Mouse (Mus musculus) hematopoietic stem cell, adult 5-6 weeks (primary cell): ENCODE measurements around the gene Gjb1. TPM values are rescaled to one million over a fixed set of nuclear protein-coding genes. Genes with fewer than 3 reads are reported as not detected.

Experiments used
- ATAC-seq, 2 experiments: fragments of 125-278 bp in 1 of 2; replicated peaks in 1 of 2; 2 replicates each; pipeline ENCODE4 v1.8.0; 2016 to 2017; ENCODE audit warnings: inconsistent platforms in 2 of 2, mild to moderate bottlenecking in 2 of 2, moderate number of reproducible peaks in 2 of 2, low read depth in 1 of 2, moderate TSS enrichment in 1 of 2; ENCODE audit not compliant: low FRiP score in 2 of 2, poor library complexity in 2 of 2, severe bottlenecking in 2 of 2, insufficient read depth in 1 of 2, low TSS enrichment in 1 of 2
- total RNA-seq: library from RNA; stranded (forward); fragments of 172-1452, 232-1000 nt; gene quantifications from 2 replicates; pipeline ENCODE4 v1.2.3, GENCODE M21; 2017

Gene Gjb1
- total RNA-seq, 1 experiment from 2014 or later: not detected

DNA sequence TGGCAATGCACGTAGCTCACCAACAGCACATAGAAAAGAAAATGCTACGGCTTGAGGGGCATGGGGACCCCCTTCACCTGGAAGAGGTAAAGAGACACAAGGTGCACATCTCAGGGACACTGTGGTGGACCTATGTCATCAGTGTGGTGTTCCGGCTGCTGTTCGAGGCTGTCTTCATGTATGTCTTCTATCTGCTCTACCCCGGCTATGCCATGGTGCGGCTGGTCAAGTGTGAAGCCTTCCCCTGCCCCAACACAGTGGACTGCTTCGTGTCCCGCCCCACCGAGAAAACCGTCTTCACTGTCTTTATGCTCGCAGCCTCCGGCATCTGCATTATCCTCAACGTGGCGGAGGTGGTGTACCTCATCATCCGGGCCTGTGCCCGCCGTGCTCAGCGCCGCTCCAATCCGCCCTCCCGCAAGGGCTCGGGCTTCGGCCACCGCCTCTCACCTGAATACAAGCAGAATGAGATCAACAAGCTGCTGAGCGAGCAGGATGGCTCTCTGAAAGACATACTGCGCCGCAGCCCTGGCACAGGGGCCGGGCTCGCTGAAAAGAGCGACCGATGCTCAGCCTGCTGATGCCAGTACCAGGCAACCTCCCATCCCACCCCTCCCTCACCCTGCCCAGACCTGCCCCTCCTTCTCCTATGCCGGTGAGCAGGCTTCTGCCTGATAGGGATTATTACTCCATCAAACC, 8.4 kb downstream of the Gjb1 start:
- no peak for ATAC-seq

DNA sequence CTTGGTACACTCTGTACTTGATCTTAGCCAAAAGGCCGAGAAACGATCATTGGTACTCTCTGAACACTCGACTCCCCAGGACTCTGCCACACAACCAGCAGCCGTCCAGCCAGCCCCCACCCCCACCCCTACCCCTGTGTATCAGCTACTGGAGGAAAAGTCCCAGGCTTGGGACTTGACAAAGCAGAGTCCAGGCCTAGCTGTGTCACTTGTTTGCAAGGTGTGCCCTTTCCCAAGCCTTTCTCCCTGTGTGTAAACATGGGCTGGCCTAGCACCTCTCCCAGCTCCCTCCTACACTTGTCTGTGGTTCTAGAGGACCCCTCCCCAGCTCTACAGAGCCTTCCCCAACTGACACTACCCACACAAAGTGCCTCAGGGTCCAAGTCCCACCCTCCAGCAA, 10.0 kb downstream of the Gjb1 start:
- no peak for ATAC-seq

DNA sequence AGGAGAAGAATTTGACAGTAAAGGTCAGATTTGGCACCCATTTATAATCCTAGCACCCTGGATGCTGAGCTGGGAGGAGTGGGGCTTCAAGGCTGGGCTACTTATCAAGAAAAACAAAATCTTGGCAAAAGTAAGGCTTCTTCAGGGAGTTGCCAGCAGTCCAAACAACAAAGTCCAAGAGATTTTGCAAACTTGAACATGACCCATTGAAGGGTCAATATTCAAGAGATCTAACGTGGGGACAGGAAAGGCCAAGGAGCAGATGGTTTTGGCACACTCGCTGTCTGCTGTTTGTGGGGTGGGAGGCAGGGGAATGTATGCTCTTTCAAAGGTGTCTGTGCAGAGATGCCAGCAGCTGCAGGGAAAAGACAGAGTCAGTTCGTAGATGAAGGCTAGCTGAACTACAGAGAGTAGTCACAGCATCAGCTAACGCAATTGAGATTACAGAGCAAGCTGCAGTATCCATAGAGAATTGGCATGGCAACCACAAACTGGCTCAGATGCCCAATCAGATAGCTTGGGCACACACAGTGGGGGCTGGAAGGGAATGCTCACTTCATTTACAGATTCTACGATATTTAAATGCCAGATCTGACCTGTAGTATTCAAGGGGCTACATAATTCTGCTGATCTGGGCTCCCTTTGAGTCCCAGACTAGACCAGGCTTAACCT, 12.8 kb downstream of the Gjb1 start:
- no peak for ATAC-seq

DNA sequence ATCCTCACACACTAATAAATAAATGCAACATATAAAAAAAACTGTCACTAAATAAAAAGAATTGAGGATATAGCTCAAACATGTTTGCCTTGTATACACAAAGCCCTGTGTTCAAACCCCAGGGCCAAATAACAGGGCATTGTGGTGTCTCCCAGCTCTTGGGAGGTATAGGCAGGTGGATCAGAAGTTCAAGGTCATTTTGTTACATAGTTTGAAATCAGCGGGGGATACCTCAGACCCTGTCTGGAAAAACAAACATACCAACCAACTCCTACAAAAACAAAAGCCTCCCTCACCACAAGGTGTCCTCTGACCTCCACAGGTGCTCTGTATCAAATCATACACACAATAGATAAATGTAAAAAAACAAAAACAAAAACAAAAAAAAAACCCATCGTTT, 18.2 kb downstream of the Gjb1 start:
- ATAC-seq: no peak

DNA sequence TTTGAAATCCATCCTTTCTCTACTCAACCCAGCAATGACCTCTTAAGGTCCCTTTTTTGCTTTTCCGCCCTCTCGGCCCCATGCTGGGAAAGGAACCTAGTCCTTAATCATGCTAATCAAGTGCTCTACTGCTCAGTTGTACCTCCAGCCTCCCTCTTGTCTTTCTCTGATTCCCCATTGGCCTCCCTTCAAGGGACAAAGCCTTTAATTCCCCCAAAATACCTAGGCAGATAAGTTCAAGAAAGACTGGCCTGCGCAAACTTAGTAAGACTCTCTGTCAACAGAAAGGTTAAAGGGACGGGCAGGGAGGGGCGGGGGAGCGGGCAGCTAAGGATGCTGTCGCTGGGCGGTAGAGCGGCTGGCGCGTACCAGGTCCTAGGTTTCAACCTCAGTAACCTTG, 20.3 kb downstream of the Gjb1 start:
- ATAC-seq: no peak

DNA sequence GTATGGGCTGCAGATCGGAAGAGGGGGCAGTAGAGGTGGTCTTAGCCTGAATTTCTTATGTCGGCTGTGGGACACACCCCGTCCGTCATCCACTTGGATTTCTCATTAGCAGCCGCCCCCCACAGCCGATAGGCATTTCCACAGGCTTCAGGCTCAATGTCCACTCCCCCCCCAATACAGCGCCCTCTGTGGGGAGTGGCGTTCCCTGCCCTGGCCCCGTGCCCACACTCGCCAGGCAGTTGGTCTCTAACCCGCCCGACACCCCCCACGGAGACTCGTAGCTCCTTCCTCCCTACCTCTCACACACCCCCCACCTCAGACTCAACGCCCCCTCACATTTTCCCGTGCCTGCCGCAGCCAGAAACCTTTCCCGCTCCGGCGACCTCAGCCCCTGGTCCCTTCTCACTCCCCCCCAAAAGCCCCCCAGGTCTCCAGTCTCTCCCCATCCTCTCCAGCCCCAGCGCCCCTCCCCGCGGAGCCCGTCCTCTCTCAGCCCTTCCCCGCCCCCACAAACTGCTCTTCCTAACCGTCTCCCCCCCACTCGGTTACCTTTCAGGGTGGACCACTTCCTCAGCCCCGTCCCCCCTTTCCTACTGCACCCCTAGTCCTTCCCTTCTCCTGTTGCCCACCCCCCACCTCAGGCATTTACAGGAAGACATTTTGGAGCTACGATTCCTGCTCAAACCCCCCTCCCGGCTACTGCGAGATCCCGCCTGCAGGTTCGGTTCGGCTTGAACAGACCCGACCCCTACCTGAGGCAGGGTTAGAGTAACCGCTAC, 43.0 kb downstream of the Gjb1 start:
- peak; percentile 9 to 35; a peak in 1 of 4 replicates for ATAC-seq

DNA sequence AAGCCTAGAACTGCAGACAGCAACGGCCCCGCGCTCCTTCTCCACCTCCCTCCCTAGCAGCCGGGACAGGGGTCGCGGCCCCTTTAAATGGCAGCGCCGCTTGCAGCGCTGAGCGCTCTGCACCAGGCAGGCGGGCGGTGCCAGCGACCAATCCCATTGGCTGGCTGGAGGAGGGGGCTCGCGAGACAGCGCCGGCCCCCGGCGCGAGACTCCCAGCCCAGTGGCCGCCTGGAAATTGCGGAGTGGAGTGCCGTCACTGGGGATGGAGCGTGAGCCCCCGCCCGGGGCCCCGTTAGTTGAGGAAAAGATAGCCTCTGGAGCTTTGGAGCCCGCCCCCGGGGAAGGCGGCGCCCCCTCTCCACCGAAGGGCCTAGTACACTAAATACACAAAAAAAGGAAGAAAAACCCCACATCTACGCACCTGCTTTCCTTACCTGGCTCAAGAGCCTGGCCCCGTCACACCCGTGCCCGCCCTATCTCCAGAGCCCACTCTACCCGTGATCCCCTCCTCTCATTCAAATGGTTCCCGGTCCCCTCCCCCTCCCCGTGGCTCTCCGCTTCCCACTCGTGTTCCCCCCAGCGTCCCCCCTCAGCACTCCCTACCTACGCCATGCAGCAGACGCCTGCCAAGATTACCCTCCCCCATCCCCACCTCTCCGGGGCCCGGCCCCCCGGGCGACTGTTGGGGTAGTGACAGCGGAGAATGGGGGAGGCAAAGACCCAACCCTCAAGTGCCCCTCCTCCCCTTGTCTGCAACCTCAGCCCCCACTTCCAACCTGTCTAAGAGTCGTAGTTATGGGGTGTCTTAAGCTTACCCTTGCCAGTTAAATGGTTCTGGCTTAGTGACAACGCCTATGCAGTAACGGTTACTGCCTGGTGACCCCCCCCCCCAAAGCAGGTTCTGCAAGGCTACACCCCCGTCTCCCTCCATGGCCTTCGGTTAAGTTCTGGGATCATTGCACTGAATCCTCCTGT, 43.8 kb downstream of the Gjb1 start:
- peak; percentile 93 to 97 for ATAC-seq

DNA sequence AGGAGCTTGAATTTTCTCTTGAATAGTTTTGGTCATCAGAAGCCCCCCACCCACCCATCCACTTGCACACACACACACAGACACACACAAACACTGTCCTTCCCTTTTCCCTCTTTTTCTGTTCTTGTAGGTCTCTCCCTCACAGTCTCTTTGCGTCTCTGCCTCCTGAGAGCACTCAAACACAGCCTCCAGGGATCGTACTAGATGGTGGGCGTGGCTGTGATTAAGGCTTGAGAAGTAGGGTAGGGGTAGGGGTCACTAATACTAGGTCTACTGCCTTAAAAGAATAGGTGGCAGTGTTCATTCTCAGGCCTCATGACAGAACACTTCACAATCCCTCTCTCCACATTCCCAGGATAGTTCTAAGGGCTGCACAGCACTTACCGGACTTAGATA, 44.5 kb downstream of the Gjb1 start, which contains the start of gene Zmym3:
Gene Zmym3 (minus strand): TSS at position 150 of the 396 bp plus-strand sequence.
- no peak for ATAC-seq

DNA sequence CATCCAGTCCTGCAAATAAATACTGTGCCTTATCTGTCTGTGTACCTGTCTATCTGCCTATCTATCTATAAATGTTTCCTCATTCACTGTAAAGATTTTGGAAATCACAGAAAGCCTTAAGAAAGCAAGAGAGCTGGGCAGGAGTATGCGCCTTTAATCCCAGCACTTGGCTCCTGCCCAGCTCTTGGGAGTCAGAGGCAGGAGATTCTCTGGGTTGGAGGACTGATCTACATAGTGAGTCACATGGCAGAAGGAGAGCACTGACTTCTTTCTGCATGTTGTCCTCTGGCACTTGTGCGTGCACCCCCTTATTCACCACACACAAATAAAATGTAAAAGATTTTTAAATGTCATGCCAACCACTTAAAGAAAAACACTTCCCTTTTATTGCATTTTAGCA, 47.3 kb downstream of the Gjb1 start:
- ATAC-seq: no peak

DNA sequence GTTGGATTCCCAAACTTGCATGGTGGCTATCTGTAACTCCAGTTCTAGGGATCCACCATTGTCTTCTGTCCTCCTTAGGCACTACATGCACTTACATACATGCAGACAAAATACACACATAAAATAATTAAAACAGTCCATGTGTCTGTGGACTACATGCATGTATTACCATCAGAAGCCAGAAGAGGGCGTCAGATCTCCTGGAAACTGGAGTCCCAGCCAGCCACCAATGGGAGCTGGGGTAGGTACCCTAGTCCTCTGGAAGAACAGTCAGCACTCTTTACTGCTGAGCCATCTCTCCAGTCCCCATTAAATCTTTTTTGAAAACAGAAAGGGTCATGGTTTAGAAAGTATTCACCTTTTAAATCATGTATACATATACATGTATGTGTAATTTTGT, 51.6 kb downstream of the Gjb1 start:
- no peak for ATAC-seq

DNA sequence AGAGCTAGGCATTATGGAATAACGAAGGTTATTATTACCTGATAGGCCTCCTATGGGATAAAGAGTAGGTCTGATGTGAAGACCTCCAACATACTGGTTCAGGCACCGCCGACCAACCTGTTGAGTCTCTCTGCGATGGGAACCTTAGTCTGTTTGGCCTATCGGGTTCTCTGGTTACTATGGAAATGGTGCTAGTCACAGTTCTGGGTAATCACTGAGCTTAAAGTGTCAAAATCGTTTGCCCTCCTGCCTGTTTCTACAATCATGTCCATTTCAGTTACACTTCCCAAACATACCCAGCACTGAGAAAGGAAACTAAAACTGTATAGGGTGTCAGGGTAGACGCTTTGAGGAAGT, 52.6 kb downstream of the Gjb1 start:
- ATAC-seq: 0 out of 4 replicates have a peak, but pooled peaks of 1 of the 2 experiments have one; percentile 1

DNA sequence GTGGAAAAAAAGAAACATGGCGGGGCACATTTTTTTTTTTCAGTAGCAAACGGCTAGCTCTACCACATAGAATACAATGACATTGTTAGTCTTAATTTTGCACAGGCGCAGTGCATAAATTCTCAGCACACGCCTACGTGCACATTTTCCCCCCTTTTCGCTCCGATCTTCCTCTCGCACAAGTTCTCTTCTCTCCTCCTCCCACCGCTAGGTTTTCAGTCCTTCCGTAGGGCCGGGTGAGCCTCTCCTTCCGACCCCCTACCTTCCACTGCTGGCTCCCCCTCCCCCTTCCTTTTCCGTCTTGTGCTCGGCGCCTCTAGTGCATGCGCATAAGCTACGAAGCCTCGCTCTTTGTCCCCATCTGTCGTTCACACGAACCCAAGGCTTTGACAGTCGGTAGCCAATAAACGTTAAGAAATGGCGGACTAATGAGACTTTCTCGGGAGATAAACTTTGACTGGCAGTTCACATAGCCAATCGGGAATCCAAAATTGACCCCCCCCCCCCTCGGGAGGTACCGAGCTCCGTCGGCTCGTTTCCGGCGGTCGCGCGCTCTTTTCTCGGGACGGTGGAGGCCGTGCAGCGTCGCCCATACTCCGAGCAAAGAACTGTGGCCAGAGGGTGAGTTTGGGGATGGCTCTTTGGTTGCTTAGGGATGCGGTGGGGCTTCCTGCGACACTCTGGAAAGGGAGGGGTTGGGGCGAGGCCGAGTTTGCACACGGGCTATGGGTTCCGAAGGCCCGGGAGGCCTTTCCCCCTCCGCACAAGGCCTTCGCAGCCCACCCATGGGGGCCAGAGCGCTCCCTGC, 53.2 kb downstream of the Gjb1 start, which contains the start of gene Nono:
Gene Nono (plus strand): TSS at position 177 of the 808 bp plus-strand sequence.
- peak; percentile 94 to 95 for ATAC-seq

DNA sequence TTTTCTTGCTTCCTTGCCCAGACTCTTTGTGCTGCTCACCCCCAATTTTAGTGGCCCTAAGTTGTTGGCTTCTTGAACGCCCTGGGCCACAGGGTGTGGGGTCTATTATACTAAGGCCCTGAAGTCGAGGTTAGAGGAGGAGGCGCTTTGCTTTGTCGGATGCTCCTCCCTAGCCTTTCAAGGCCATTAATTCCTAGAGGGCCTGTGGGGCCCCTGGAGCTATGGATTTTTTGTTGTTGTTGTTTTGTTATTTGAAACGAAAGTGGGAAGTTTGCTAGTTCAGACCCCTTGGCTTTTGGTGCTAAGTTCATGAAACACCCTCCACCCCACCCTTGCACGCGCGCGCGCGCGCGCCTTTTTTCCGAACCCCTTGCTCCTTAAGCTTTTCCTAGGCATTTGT, 53.8 kb downstream of the Gjb1 start:
- 0 out of 4 replicates have a peak, but pooled peaks of 1 of the 2 experiments have one; percentile 1 for ATAC-seq
